Mouse (Mus musculus): ENCODE results near the gene Ebp. TPM values are rescaled to one million over a fixed set of nuclear protein-coding genes. Genes with fewer than 3 reads are reported as not detected.

Ebp gene
- total RNA-seq (2018; cell fraction: chromatin; rRNA removed): 10 to 100 TPM in 11 of 26 experiments, 1 to 10 TPM in 14, not detected in 1; 1.3 to 24.8 (median 8.7) TPM
- total RNA-seq (2018; cell fraction: cytosol; rRNA removed): 10 to 100 TPM; 34.4 to 57.0 (median 41.1) TPM
- 10 to 100 TPM in 25 of 26 experiments, 1 to 10 TPM in 1; 7.6 to 38.7 (median 24.2) TPM for total RNA-seq (2018; cell fraction: nucleus; rRNA removed)
- polyA plus RNA-seq (2018): 45.9 to 52.0 TPM (median 47.6 TPM) in 3 replicates

DNA sequence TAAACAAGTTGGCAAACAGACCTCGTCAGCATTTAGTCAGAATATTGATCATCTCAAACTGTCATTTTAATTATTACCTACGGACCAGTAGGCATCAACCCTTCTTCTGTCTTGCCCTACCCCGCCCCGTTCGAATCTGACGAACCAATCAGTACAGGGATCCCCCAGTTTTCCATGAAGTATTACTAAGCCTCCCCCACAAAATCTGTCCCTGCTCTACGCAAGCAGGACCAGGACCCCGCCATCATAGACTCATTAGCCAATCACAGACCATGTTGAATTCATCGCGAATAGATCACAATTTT lies at the start of gene Ebp:
Gene Ebp (minus strand): TSS at position 94 of the 305 bp plus-strand sequence.
- Histone ChIP-seq H3K4me3 (ENCODE audit: inconsistent target) (peak within 1 kb of the TSS; percentile 75), H3K36me3 (ENCODE audit: inconsistent target) (no peaks in the 10 kb centered on the region), H3K27ac (peak within 1 kb of the TSS; percentile 62), H3K79me2 (ENCODE audit: inconsistent target) (peaks cover 24% of the 10 kb centered on the region)
- WGBS (ENCODE audit: missing documents): 32% methylated on average over 10 of the region's 10 CpGs

- H3K79me2 ChIP-seq (ENCODE audit: inconsistent target): no peaks in the 10 kb centered on the region
- 93% methylated on average over 12 of the region's 13 CpGs for WGBS (ENCODE audit: missing documents)
- H3K36me3 ChIP-seq (ENCODE audit: inconsistent target): no peaks in the 10 kb centered on the region
Observed at GRCm38 (mm10) chrX:8238804-8239395, 45.6 kb upstream of the Ebp start.

DNA sequence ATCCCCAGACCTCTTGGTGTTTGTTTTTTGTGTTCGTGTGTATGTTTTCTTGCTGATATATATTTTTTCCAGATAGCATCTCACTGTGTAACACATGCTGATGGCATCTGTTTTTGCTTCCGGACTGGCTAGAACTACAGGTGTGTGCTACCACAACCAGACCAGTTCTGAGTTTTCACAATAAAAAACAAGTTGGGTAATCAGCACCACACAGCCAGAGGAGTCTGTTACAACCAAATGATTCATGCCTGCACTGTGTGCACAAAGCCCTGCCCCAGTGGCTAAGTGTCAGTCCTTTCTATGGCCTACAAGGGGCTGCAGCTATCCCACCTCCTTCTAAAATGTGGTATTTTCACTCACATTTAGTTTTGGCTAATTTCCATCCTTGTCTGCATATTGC lies 43.4 kb upstream of the Ebp start:
- no peak overlapping the region for H3K27ac ChIP-seq
- no peaks in the 10 kb centered on the region for H3K36me3 ChIP-seq (ENCODE audit: inconsistent target)
- H3K79me2 ChIP-seq (ENCODE audit: inconsistent target): no peaks in the 10 kb centered on the region
- WGBS (ENCODE audit: missing documents): 100% methylated on average over 1 of the region's 2 CpGs
- no peak overlapping the region for H3K4me3 ChIP-seq (ENCODE audit: inconsistent target)

More at GRCm38 (mm10) chrX:8238804-8239395, 45.6 kb upstream of the Ebp start:
- Histone ChIP-seq H3K4me3 (ENCODE audit: inconsistent target) (no peak overlapping the region), H3K27ac (no peak overlapping the region)

- H3K79me2 ChIP-seq (ENCODE audit: inconsistent target): no peaks in the 10 kb centered on the region
- no peak overlapping the region for H3K27ac ChIP-seq
- no peaks in the 10 kb centered on the region for H3K36me3 ChIP-seq (ENCODE audit: inconsistent target)
- no peak overlapping the region for H3K4me3 ChIP-seq (ENCODE audit: inconsistent target)
- 96% methylated on average over 2 of the region's 3 CpGs for WGBS (ENCODE audit: missing documents)
Observed at GRCm38 (mm10) chrX:8233602-8234001, 40.3 kb upstream of the Ebp start.

DNA sequence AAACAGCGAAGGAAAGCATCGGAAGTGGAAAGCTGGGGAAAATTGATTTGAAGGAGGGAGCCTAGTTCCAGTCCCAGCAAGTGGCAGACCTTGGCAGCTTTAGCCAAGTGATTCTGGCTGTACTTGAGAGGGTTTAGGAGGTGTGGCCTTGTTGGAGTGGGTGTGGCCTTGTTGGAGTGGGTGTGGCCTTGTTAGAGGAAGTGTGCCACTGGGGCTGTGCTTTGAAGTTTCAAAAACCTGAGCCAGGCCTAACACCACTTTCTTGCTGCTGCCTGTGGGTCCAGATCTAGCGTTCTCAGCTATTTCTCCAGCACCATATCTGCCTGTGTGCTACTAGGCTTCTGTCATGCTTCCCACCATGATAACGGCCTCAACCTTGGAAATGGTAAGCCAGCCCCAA lies 37.0 kb upstream of the Ebp start:
- Histone ChIP-seq H3K27ac (no peak overlapping the region), H3K79me2 (ENCODE audit: inconsistent target) (no peaks in the 10 kb centered on the region), H3K4me3 (ENCODE audit: inconsistent target) (no peak overlapping the region), H3K36me3 (ENCODE audit: inconsistent target) (no peaks in the 10 kb centered on the region)
- 81% methylated on average over 4 of the region's 4 CpGs for WGBS (ENCODE audit: missing documents)

- H3K4me3 ChIP-seq (ENCODE audit: inconsistent target): no peak overlapping the region
- WGBS (ENCODE audit: missing documents): 89% methylated on average over 4 of the region's 7 CpGs
- no peaks in the 10 kb centered on the region for H3K36me3 ChIP-seq (ENCODE audit: inconsistent target)
- H3K79me2 ChIP-seq (ENCODE audit: inconsistent target): no peaks in the 10 kb centered on the region
- no peak overlapping the region for H3K27ac ChIP-seq
Observed at GRCm38 (mm10) chrX:8223473-8223872, 30.2 kb upstream of the Ebp start.

DNA sequence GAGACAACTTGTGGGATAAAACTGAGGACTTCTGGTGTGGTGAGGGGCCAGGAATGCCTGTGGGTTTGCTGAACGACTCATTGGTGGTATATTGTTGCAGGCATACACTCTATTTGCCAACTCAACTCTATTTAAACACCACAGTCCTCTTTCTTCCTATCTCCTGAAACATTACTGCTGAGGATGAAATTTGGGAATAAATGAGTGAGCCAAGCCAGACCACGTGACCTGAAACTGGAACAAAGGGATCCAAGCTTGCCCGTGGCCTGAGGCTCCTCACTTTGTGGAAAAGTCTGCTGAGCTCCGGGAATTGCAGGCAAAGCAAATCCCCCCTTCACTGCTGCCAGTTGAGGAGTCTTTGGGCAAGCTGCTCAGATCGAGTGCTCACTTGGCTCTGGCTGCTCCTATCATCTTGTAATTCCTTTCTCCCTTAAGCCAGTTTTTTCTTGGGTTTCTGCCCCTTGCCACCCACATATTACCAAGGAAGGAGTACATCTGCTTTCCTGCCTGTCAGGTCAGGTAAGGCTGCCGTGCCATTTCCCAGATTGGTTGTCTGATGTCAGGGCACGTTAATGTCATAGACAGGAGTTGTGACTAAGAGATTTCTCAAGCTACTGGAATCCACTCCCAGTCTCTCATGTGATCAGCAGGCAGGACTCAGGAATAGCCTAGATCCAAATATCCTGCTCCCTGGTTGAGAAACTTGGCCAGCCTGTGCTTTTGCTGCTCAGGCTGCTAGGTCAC lies 29.5 kb upstream of the Ebp start:
- Histone ChIP-seq H3K27ac (no peak overlapping the region), H3K4me3 (ENCODE audit: inconsistent target) (no peak overlapping the region), H3K36me3 (ENCODE audit: inconsistent target) (no peaks in the 10 kb centered on the region), H3K79me2 (ENCODE audit: inconsistent target) (no peaks in the 10 kb centered on the region)
- 90% methylated on average over 6 of the region's 7 CpGs for WGBS (ENCODE audit: missing documents)

GRCm38 (mm10) chrX:8222296-8222677 lies 29.0 kb upstream of the Ebp start:
- no peaks in the 10 kb centered on the region for H3K79me2 ChIP-seq (ENCODE audit: inconsistent target)
- 85% methylated on average over 3 of the region's 3 CpGs for WGBS (ENCODE audit: missing documents)
- no peak overlapping the region for H3K27ac ChIP-seq
- no peak overlapping the region for H3K4me3 ChIP-seq (ENCODE audit: inconsistent target)
- no peaks in the 10 kb centered on the region for H3K36me3 ChIP-seq (ENCODE audit: inconsistent target)

DNA sequence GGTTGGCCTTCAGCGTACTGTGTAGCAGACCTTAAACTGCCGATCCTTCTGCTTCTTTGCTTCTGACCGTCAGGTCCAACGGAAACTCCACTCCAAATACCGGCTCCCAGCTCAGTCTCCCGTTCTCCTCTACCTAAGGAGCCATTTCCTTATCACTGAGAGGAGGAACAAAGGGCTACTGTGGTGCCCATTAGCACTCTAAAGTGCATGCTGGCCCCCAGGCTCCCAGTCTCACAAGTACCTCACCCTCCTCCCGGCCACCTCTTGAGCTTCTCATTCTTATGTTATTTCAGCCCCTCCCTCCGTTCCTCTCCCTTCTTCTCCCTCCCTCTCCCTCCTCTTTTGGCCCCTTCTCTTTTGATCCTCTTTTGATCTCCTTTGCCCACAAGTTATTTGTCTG lies 26.3 kb upstream of the Ebp start:
- no peaks in the 10 kb centered on the region for H3K36me3 ChIP-seq (ENCODE audit: inconsistent target)
- H3K79me2 ChIP-seq (ENCODE audit: inconsistent target): no peaks in the 10 kb centered on the region
- WGBS (ENCODE audit: missing documents): 86% methylated on average over 8 of the region's 8 CpGs
- H3K4me3 ChIP-seq (ENCODE audit: inconsistent target): no peak overlapping the region
- no peak overlapping the region for H3K27ac ChIP-seq

GRCm38 (mm10) chrX:8218114-8218513 lies 24.8 kb upstream of the Ebp start:
- H3K27ac ChIP-seq: no peak overlapping the region
- H3K4me3 ChIP-seq (ENCODE audit: inconsistent target): no peak overlapping the region
- H3K79me2 ChIP-seq (ENCODE audit: inconsistent target): no peaks in the 10 kb centered on the region
- 92% methylated on average over 2 of the region's 2 CpGs for WGBS (ENCODE audit: missing documents)
- H3K36me3 ChIP-seq (ENCODE audit: inconsistent target): no peaks in the 10 kb centered on the region

- no peak overlapping the region for H3K27ac ChIP-seq
- WGBS (ENCODE audit: missing documents): 87% methylated on average over 6 of the region's 6 CpGs
- no peaks in the 10 kb centered on the region for H3K36me3 ChIP-seq (ENCODE audit: inconsistent target)
Observed at GRCm38 (mm10) chrX:8217383-8217782, 24.1 kb upstream of the Ebp start.

GRCm38 (mm10) chrX:8211490-8212207 lies 18.3 kb upstream of the Ebp start:
- Histone ChIP-seq H3K27ac (no peak overlapping the region), H3K79me2 (ENCODE audit: inconsistent target) (no peaks in the 10 kb centered on the region), H3K4me3 (ENCODE audit: inconsistent target) (no peak overlapping the region), H3K36me3 (ENCODE audit: inconsistent target) (no peaks in the 10 kb centered on the region)
- 77% methylated on average over 7 of the region's 7 CpGs for WGBS (ENCODE audit: missing documents)

More at GRCm38 (mm10) chrX:8217383-8217782, 24.1 kb upstream of the Ebp start:
- H3K79me2 ChIP-seq (ENCODE audit: inconsistent target): no peaks in the 10 kb centered on the region
- H3K4me3 ChIP-seq (ENCODE audit: inconsistent target): no peak overlapping the region

DNA sequence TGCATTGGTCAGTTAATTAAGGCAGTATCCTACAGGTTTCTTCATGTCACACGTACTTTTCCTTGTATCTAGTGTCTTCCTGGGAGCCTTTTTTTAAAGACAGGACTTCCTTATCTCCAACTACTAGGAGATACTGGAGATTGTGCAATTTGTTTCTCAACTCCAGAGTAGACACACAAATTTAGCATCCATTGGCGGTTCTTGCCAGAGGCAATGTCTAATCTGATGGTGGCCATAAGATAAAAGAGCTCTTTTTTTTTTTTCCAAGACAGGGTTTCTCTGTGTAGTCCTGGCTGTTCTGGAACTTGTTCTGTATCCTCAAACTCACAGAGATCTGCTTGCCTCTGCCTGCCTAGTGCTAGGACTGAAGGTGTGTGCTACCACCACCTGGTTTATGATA lies 16.4 kb upstream of the Ebp start:
- no peak overlapping the region for H3K4me3 ChIP-seq (ENCODE audit: inconsistent target)
- WGBS (ENCODE audit: missing documents): 59% methylated on average over 2 of the region's 2 CpGs
- H3K36me3 ChIP-seq (ENCODE audit: inconsistent target): no peaks in the 10 kb centered on the region
- no peak overlapping the region for H3K27ac ChIP-seq
- H3K79me2 ChIP-seq (ENCODE audit: inconsistent target): no peaks in the 10 kb centered on the region

DNA sequence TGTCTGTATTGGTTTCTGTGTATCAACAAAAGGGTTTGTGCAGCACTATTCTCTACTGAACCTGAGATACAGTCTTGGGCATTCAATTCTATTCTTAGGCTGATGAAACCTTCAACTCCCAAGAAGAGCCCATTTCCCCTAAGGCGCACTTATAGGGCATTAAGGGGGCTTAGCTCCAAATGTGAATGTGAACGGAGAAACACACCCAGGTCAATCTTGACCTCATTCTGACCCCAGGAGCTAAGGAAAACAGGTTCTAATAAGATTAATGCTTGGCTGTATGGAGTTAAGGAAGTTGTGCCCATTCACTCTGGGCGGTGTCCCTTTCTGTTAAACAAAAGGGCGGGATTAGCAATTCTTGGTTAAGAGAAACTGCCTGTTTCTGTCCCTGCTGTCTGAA lies 13.9 kb upstream of the Ebp start:
- Histone ChIP-seq H3K79me2 (ENCODE audit: inconsistent target) (no peaks in the 10 kb centered on the region), H3K27ac (no peak overlapping the region), H3K4me3 (ENCODE audit: inconsistent target) (no peak overlapping the region), H3K36me3 (ENCODE audit: inconsistent target) (no peaks in the 10 kb centered on the region)
- WGBS (ENCODE audit: missing documents): 52% methylated on average over 4 of the region's 4 CpGs

DNA sequence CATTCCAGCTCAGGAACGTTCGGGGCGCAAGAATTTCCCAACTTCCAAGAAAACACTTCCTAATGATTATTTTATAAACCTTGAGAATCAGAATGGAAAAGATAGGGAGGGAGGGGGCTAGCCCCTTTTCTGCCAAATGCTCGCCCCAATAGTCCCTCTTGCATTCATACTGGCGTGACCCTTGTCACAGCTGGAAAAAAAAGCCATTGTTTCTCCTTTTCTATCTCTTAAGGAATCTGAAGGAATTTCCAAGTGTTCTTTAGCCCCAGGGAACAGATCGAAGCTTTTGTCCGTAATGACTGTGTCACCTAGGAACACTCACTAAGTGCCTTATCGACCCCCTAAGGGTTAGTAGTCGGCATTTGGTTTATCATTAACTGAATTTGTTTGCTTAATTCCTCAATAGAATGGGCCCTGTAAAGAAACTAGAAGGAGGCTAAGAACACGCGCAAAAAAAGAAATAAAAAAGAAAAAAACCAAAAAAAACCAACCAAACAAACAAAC lies 13.4 kb upstream of the Ebp start:
- 33% methylated on average over 7 of the region's 11 CpGs for WGBS (ENCODE audit: missing documents)
- Histone ChIP-seq H3K79me2 (ENCODE audit: inconsistent target) (no peaks in the 10 kb centered on the region), H3K27ac (no peak overlapping the region), H3K4me3 (ENCODE audit: inconsistent target) (peak overlapping the region; percentile 27), H3K36me3 (ENCODE audit: inconsistent target) (no peaks in the 10 kb centered on the region)
